Mouse (Mus musculus): ENCODE data around the gene Ksr1. TPM values are rescaled to one million over a fixed set of nuclear protein-coding genes. Genes with fewer than 3 reads are reported as not detected.
A peak's percentile ranks its signal among the peaks of the same experiment; 100 is the strongest.

Gene Ksr1
- polyA plus RNA-seq, 1 experiment = 106 TPM

DNA sequence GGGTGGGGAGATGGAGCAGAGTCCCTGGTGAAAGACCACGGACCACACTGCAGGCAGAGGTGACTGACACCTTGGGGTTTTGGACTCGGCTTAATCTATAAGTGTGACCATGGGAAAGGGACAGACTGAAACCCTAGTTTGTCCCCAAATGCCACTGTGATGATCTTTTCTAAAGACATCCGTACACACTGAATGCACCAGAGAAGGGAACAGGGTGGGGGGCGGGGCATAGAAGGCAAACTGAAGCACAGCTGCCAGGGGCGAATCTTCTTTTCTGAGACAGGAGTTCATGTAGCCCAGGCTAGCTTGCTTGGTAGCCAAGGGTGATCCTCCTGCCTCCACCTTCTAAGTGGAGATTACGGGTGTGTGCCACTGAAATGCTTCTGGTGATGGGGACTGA lies 122.5 kb downstream of the Ksr1 start:
- Histone ChIP-seq H3K36me3 (ENCODE audit: control insufficient read depth, insufficient read depth, low read length) (peaks cover 78% of the 10 kb centered on the region), H3K4me3 (ENCODE audit: low read depth, low read length) (peak overlapping the region; percentile 28), H3K4me1 (ENCODE audit: control insufficient read depth, insufficient read depth, insufficient read length, low read length) (no peaks in the 10 kb centered on the region), H3K27me3 (ENCODE audit: control insufficient read depth, insufficient read depth, low read length) (no peaks in the 10 kb centered on the region), H3K27ac (ENCODE audit: insufficient read depth, low read depth, low read length) (no peak overlapping the region)
- 73% methylated on average over 6 of the region's 6 CpGs for WGBS
- no peak for TF ChIP-seq CTCF (IDR thresholded peaks at IDR 0.05; ENCODE audit: extremely low read depth, insufficient read length, insufficient replicate concordance, low read depth, low read length)
- TF ChIP-seq POLR2A (IDR thresholded peaks at IDR 0.05; ENCODE audit: low read depth, low read length) = no peak

DNA sequence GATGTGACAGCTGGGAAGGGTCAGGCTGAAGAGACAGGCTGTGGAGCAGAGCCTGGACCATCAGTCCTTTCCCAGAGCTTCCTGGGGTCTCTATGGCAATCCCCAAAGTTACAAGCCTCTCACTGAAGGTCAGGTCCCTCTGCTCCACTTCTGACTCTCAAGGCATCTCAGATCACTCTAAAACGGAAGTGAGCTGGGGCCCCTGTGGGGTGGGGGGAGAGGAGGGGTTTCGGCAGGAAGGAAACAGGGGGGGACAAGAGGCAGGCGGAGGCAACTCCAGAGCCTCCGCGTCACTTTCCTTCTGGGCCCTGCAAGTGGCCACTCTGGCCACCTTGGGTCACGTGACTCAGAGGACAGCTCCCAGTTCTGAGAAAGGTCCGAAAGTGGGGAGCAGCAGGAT lies 122.9 kb downstream of the Ksr1 start:
- H3K4me3 ChIP-seq (ENCODE audit: low read depth, low read length) = peak overlapping the region; percentile 28
- TF ChIP-seq CTCF (IDR thresholded peaks at IDR 0.05; ENCODE audit: extremely low read depth, insufficient read length, insufficient replicate concordance, low read depth, low read length) (no peak), POLR2A (IDR thresholded peaks at IDR 0.05; ENCODE audit: low read depth, low read length) (no peak)
- no peaks in the 10 kb centered on the region for H3K27me3 ChIP-seq (ENCODE audit: control insufficient read depth, insufficient read depth, low read length)
- no peaks in the 10 kb centered on the region for H3K4me1 ChIP-seq (ENCODE audit: control insufficient read depth, insufficient read depth, insufficient read length, low read length)
- WGBS = 65% methylated on average over 7 of the region's 7 CpGs
- no peak overlapping the region for H3K27ac ChIP-seq (ENCODE audit: insufficient read depth, low read depth, low read length)
- H3K36me3 ChIP-seq (ENCODE audit: control insufficient read depth, insufficient read depth, low read length) = peaks cover 79% of the 10 kb centered on the region

DNA sequence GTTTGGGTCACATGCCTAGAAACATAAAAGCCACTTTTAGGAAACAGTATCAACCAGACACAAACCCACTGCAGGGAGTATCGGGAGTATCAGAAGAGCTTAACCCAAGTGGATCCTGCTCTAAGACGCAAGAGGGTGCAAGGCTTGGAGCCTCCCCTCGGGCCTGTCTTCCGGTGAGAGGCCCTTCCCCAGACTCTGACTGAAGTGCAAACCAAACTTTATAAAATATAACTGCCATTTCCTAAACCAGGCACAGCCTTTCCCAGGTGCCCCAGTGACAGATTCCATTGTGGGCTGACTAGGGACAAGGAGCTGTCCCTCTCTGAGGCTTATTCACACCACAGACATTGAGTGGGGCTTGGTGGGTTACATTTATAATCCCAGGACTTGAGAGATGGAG lies 123.4 kb downstream of the Ksr1 start:
- Histone ChIP-seq H3K4me3 (ENCODE audit: low read depth, low read length) (no peak overlapping the region), H3K27me3 (ENCODE audit: control insufficient read depth, insufficient read depth, low read length) (no peaks in the 10 kb centered on the region), H3K27ac (ENCODE audit: insufficient read depth, low read depth, low read length) (no peak overlapping the region), H3K4me1 (ENCODE audit: control insufficient read depth, insufficient read depth, insufficient read length, low read length) (no peaks in the 10 kb centered on the region), H3K36me3 (ENCODE audit: control insufficient read depth, insufficient read depth, low read length) (peaks cover 79% of the 10 kb centered on the region)
- TF ChIP-seq CTCF (IDR thresholded peaks at IDR 0.05; ENCODE audit: extremely low read depth, insufficient read length, insufficient replicate concordance, low read depth, low read length) (no peak), POLR2A (IDR thresholded peaks at IDR 0.05; ENCODE audit: low read depth, low read length) (no peak)
- 83% methylated on average over 4 of the region's 4 CpGs for WGBS

DNA sequence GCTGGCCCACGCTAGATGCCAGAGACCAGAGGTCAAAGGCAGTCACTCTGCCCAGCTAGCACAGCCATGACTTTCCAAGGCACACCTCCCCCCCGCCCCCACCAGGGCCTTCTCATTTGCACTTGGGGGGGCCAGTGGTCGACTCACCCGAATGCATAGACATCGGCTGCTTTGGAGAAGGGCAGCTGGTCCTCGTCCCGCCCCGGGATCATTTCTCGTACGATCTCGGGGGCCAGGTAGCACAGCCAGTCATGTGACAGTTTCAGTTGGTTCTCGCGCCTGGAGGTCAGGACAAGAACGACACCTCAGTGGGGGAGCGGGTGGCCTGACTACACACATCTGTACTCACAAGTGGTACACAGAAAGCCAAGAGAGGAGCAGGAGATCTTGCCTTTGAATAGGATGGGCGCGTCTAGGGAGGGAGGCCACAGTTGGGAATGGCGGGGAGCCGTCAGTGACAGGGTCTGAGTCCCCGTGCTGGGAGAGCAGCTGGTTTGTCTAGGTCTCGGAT lies 125.6 kb downstream of the Ksr1 start:
- Histone ChIP-seq H3K36me3 (ENCODE audit: control insufficient read depth, insufficient read depth, low read length) (peaks cover 81% of the 10 kb centered on the region), H3K4me3 (ENCODE audit: low read depth, low read length) (no peak overlapping the region), H3K4me1 (ENCODE audit: control insufficient read depth, insufficient read depth, insufficient read length, low read length) (no peaks in the 10 kb centered on the region), H3K27me3 (ENCODE audit: control insufficient read depth, insufficient read depth, low read length) (no peaks in the 10 kb centered on the region), H3K27ac (ENCODE audit: insufficient read depth, low read depth, low read length) (no peak overlapping the region)
- TF ChIP-seq CTCF (IDR thresholded peaks at IDR 0.05; ENCODE audit: extremely low read depth, insufficient read length, insufficient replicate concordance, low read depth, low read length) (no peak), POLR2A (IDR thresholded peaks at IDR 0.05; ENCODE audit: low read depth, low read length) (no peak)
- whole genome bisulfite sequencing = 88% methylated on average over 21 of the region's 21 CpGs

DNA sequence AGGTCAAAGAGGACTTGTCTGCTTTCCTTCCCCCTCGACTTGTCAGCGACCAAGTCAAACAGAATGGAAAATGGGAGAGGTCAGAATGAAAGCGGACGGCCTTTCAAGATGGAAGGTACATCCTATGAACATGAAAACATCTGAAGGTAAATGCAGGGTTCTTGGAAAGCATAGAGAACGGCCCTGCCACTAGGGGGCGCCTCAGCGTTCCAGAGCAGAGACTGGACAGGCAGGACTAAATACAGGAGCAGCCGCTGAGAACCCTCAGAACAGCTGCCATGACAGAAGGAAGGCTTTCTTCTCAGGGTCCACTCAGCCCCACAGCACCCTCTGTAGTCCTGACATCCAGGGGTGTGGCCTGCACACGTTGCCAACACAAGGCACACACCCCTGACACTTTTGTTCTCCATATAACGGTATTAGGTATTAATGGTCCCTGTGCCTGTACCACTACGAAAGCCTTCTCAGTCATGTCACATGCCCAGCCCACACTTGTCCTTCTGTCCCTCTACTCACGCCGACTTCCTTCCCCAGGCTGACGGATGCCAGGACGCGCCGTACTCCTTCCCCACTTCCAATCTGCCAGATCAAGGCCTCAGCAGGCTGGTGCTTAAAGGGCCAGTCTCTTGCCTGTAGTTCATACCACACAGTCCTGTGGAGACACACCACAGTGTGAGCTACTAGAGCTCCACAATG lies 126.2 kb downstream of the Ksr1 start:
- H3K27me3 ChIP-seq (ENCODE audit: control insufficient read depth, insufficient read depth, low read length) = no peaks in the 10 kb centered on the region
- H3K4me3 ChIP-seq (ENCODE audit: low read depth, low read length) = no peak overlapping the region
- peaks cover 81% of the 10 kb centered on the region for H3K36me3 ChIP-seq (ENCODE audit: control insufficient read depth, insufficient read depth, low read length)
- no peaks in the 10 kb centered on the region for H3K4me1 ChIP-seq (ENCODE audit: control insufficient read depth, insufficient read depth, insufficient read length, low read length)
- TF ChIP-seq CTCF (IDR thresholded peaks at IDR 0.05; ENCODE audit: extremely low read depth, insufficient read length, insufficient replicate concordance, low read depth, low read length) = peak; percentile 72; the same call in 1 of the 2 replicates
- TF ChIP-seq POLR2A (IDR thresholded peaks at IDR 0.05; ENCODE audit: low read depth, low read length) = no peak
- no peak overlapping the region for H3K27ac ChIP-seq (ENCODE audit: insufficient read depth, low read depth, low read length)
- WGBS = 78% methylated on average over 17 of the region's 17 CpGs

DNA sequence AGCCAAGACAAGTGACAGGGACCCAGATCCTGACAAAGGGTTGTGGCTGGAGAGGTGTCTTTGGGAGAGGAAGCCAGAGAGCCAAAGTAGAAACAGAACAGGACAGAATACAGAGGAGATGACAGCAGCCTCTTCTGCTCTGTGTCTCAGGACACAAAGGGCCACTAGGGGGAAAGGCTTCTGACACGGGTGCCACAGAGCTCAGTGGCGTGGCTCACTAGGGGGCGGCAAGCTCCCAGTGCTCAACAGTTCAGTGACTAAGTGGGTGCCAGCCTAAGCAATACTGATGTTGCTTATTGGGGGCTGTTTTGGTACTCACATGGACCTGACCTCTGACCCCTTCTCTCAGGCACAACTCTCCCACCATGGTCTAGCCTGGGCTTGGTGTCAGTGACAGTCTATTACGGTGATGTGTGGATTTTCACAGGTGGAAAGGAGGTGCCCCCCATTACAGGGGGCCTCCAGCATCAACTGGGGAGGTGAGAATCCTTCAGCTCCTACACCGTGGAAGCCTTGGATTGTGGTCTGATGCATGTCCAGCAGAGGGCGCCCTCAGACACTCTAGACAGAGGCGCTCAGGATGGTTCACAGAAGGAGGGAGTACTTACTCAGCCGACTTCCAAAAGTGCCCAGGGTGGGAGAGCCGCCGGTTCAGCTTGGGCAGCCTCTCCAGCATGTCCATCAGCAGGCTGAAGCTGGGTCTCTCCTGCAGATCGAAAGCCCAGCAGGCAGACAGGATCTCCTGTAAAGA lies 127.1 kb downstream of the Ksr1 start:
- no peaks in the 10 kb centered on the region for H3K27me3 ChIP-seq (ENCODE audit: control insufficient read depth, insufficient read depth, low read length)
- no peak overlapping the region for H3K27ac ChIP-seq (ENCODE audit: insufficient read depth, low read depth, low read length)
- WGBS = 53% methylated on average over 11 of the region's 11 CpGs
- H3K4me3 ChIP-seq (ENCODE audit: low read depth, low read length) = no peak overlapping the region
- no peaks in the 10 kb centered on the region for H3K4me1 ChIP-seq (ENCODE audit: control insufficient read depth, insufficient read depth, insufficient read length, low read length)
- peaks cover 86% of the 10 kb centered on the region for H3K36me3 ChIP-seq (ENCODE audit: control insufficient read depth, insufficient read depth, low read length)
- no peak for TF ChIP-seq POLR2A (IDR thresholded peaks at IDR 0.05; ENCODE audit: low read depth, low read length)
- TF ChIP-seq CTCF (IDR thresholded peaks at IDR 0.05; ENCODE audit: extremely low read depth, insufficient read length, insufficient replicate concordance, low read depth, low read length) = peak; percentile 74

DNA sequence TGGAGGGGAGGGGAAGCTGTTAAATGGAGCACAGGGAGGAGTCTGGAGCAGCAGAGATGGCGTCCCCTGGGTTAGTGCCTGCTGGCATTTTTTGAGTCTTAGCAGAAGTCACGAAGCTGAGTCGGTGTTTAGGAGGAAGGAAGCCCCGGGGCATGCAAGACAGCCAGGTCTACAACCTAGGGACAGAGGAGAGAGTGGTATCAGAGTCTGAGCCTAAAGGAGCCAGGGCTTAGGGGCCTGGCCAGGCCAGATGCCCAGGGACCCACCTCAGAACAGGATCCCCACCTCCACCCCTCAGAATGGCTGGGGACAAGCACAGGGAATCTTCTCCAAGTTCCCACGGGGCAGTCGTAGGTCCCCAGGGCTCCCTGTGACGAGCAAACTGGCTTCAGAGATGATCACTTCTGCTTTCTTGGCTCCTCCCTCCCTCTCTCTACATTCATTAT lies 129.0 kb downstream of the Ksr1 start:
- peaks cover 81% of the 10 kb centered on the region for H3K36me3 ChIP-seq (ENCODE audit: control insufficient read depth, insufficient read depth, low read length)
- H3K4me3 ChIP-seq (ENCODE audit: low read depth, low read length) = no peak overlapping the region
- no peaks in the 10 kb centered on the region for H3K27me3 ChIP-seq (ENCODE audit: control insufficient read depth, insufficient read depth, low read length)
- 78% methylated on average over 7 of the region's 7 CpGs for WGBS
- H3K4me1 ChIP-seq (ENCODE audit: control insufficient read depth, insufficient read depth, insufficient read length, low read length) = no peaks in the 10 kb centered on the region
- no peak overlapping the region for H3K27ac ChIP-seq (ENCODE audit: insufficient read depth, low read depth, low read length)
- TF ChIP-seq CTCF (IDR thresholded peaks at IDR 0.05; ENCODE audit: extremely low read depth, insufficient read length, insufficient replicate concordance, low read depth, low read length) (no peak), POLR2A (IDR thresholded peaks at IDR 0.05; ENCODE audit: low read depth, low read length) (no peak)
